9 mouse cellular contexts compared by ENCODE assay signal in the genomic region with DNA sequence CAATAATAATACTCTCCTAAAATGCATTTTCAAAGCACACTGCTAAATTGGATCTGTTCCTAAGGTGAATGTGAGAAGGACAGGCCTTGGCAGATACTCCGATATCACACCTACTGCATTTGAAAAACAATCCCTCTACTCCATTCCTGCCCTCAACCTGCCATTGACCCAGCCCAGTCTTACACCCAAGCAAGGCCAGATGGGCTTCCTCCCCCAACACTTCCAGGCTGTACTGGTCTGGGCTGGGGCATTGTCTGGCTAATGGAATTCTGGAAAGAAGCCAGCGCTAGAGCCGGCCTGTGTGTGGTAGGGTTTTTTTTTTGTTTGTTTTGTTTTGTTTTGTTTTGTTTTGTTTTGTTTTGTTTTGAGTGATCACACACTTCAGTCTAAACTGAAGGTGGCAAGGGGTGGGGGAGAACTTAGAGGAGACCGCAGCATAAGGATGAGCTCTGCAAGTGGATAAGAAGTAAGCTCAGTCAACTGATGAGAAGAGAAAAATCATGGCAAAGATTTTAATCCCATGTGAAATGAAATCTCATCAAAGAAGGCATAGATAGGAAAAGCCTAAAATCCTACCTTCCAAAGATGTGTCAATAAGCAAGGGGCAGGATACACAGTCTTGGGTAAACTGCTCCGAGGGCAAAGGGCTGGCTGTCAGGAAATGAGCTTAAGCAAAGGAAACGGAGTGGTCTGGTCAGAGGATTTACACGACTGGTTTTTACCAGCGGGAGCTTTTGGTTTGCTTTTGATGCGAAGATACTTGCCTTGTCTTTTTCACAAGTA. TPM values are rescaled to one million over a fixed set of nuclear protein-coding genes. Genes with fewer than 3 reads are reported as not detected.
A peak's percentile ranks its signal among the peaks of the same experiment; 100 is the strongest.
DNase-seq lines count a peak whose midpoint lies in the region; ATAC-seq lines count a peak whose summit lies in the region.
"Had no signal": no experiment of that assay in that cellular context is flagged by ENCODE, and none has a peak within 500 bp of the region (broad histone marks: within the 10 kb centered on the region; RNA-seq: fewer than 3 reads in every experiment).

No protein-coding gene starts in this region.

- 0 out of 2 replicates have a peak overlapping the region, but pooled peaks have one; percentile 7 for H3K27ac ChIP-seq in neural tube, embryonic 11.5 days (ENCODE audit: low read depth, low read length)

- H3K4me3 ChIP-seq in neural tube, embryonic 11.5 days (ENCODE audit: low read depth, low read length) = no peak overlapping the region

- H3K4me2 ChIP-seq in neural tube, embryonic 11.5 days (ENCODE audit: low read depth) = no peak overlapping the region

- peak; percentile 13 for DNase-seq in kidney, adult 9 months
- no peak for DNase-seq in kidney, adult 11 months
- peak; percentile 21 to 48 for DNase-seq in heart, adult 9 months (ENCODE audit: low spot score in 2 of 2)
- peak; percentile 29 to 50 for DNase-seq in kidney, postnatal 25 days
- peak; percentile 47 for DNase-seq in neural tube, embryonic 11.5 days (ENCODE audit: low spot score)
- DNase-seq in cerebellum, adult 11-12 months = no peak
- DNase-seq in cerebellum, postnatal 25 days = no peak
- DNase-seq in right cerebral cortex, postnatal 36 days (ENCODE audit: low spot score in 2 of 2) = no peak

- 21% methylated on average over 9 of the region's 9 CpGs for WGBS in neural tube, embryonic 11.5 days

- no peak overlapping the region for H3K9ac ChIP-seq in neural tube, embryonic 11.5 days (ENCODE audit: low read length)

- no peaks in the 10 kb centered on the region for H3K4me1 ChIP-seq in neural tube, embryonic 11.5 days (ENCODE audit: control insufficient read depth, insufficient read depth, low read length)

- H3K36me3 ChIP-seq in neural tube, embryonic 11.5 days (ENCODE audit: control insufficient read depth, insufficient read depth, low read length) = no peaks in the 10 kb centered on the region

- no peaks in the 10 kb centered on the region for H3K9me3 ChIP-seq in neural tube, embryonic 11.5 days (ENCODE audit: control insufficient read depth, low read length)

- ATAC-seq in neural tube, embryonic 11.5 days (ENCODE audit: insufficient read depth, low FRiP score, low TSS enrichment) = peak; percentile 83

- no peaks in the 10 kb centered on the region for H3K27me3 ChIP-seq in neural tube, embryonic 11.5 days (ENCODE audit: control insufficient read depth, insufficient read depth, low read length)
- H3K27me3 ChIP-seq: CH12.LX had no signal

RNA-seq across cellular contexts. Expression of gene Arl4a, which starts 39.6 kb away (rescaled TPM):
- polyA plus RNA-seq in neural tube, embryonic 11.5 days (2014; fragmentation: Nextera tagmentation; extraction: Ambion mirVana) = 109 and 117 TPM in 2 replicates

Comparison
In these comparisons a context has a peak if more than half of its experiments do, and no peak if none do; other contexts are left out.
1. DNase-seq: peak in kidney, adult 9 months (single experiment), heart, adult 9 months (2 of 2), kidney, postnatal 25 days (2 of 2) and neural tube, embryonic 11.5 days (single experiment); none in kidney, adult 11 months (single experiment), cerebellum, adult 11-12 months (single experiment), cerebellum, postnatal 25 days (0 of 2) and right cerebral cortex, postnatal 36 days (0 of 2).